Mouse (Mus musculus) megakaryocyte, adult 5-6 weeks (primary cell): ENCODE data around the gene Akr1c21. TPM values are rescaled to one million over a fixed set of nuclear protein-coding genes. Genes with fewer than 3 reads are reported as not detected.
A peak's percentile ranks its signal among the peaks of the same experiment; 100 is the strongest.
"Not testable (repeated sequence)": the region's sequence is repeated elsewhere in the genome, so short reads cannot be mapped to it uniquely, and the experiment has no call there.

ENCODE experiments used
- ATAC-seq: 2 replicates; pipeline ENCODE4 v1.8.0; 2016; ENCODE audit warnings: mild to moderate bottlenecking, inconsistent platforms; ENCODE audit not compliant: poor library complexity, severe bottlenecking
- total RNA-seq, 2 experiments: library from RNA; stranded (forward) in 1 of 2; stranded (reverse) in 1 of 2; fragments of 153-499, 151-499 nt in 1 of 2; fragments of 221-1000, 200-1000 nt in 1 of 2; gene quantifications; 2 replicates each; pipeline versions ENCODE4 v1.2.3 to v1.2.4; 2015 to 2017

The Akr1c21 gene
- total RNA-seq (2015) = not detected in 2 replicates
- total RNA-seq (2017) = not detected in 2 replicates

- ATAC-seq = no peak
Observed at GRCm38 (mm10) chr13:4573871-4574270, at the start of gene Akr1c21. Akr1c21 (plus strand) TSS chr13:4574075.

- ATAC-seq = no peak
Observed at GRCm38 (mm10) chr13:4559143-4559542, 14.7 kb upstream of the Akr1c21 start.

GRCm38 (mm10) chr13:4560500-4560899, 13.4 kb upstream of the Akr1c21 start:
- no peak for ATAC-seq

GRCm38 (mm10) chr13:4565996-4566395, 7.9 kb upstream of the Akr1c21 start:
- no peak for ATAC-seq

- no peak for ATAC-seq
Observed at GRCm38 (mm10) chr13:4576921-4577320, 3.0 kb downstream of the Akr1c21 start.

- not testable (repeated sequence) for ATAC-seq
Observed at GRCm38 (mm10) chr13:4603431-4603830, 29.6 kb downstream of the Akr1c21 start.

- no peak for ATAC-seq
Observed at GRCm38 (mm10) chr13:4606821-4607220, 32.9 kb downstream of the Akr1c21 start.

GRCm38 (mm10) chr13:4608530-4608929, 34.7 kb downstream of the Akr1c21 start:
- ATAC-seq = peak; percentile 8

GRCm38 (mm10) chr13:4608961-4609409, 35.1 kb downstream of the Akr1c21 start, which contains the start of gene Akr1e1:
Akr1e1 (minus strand) TSS chr13:4609174.
- ATAC-seq = peak; percentile 99

GRCm38 (mm10) chr13:4610902-4611301, 37.0 kb downstream of the Akr1c21 start:
- no peak for ATAC-seq

Other genes with a start within 250 kb of the Akr1c21 start
- not detected in 2 replicates for gene Akr1c6, start 139.8 kb upstream of the Akr1c21 start, total RNA-seq (2015)
- not detected in 2 replicates for gene Akr1c6, start 139.8 kb upstream of the Akr1c21 start, total RNA-seq (2017)
- gene Akr1c20, start 50.7 kb upstream of the Akr1c21 start, total RNA-seq (2015) = not detected in 2 replicates
- not detected in 2 replicates for gene Akr1c20, start 50.7 kb upstream of the Akr1c21 start, total RNA-seq (2017)
- 9.4 and 15.6 TPM in 2 replicates for gene Akr1e1, start 35.1 kb downstream of the Akr1c21 start, total RNA-seq (2015)
- gene Akr1e1, start 35.1 kb downstream of the Akr1c21 start, total RNA-seq (2017) = 3.3 and 3.9 TPM in 2 replicates